Mouse (Mus musculus): ENCODE data around the gene Asna1. TPM values are rescaled to one million over a fixed set of nuclear protein-coding genes. Genes with fewer than 3 reads are reported as not detected.

The Asna1 gene
- polyA plus RNA-seq, 1 experiment from 2014 or later: 116 TPM

- WGBS: 0% methylated on average over 23 of the region's 23 CpGs
- DNase-seq (ENCODE audit: low spot score) (peak; percentile 52), ATAC-seq (replicated peaks; ENCODE audit: low FRiP score, low read depth) (no peak)
- Histone ChIP-seq H3K9ac (ENCODE audit: low read depth, low read length) (peak overlapping the region; percentile 62), H3K4me1 (replicated peaks; ENCODE audit: insufficient read depth, low read length) (peaks cover 53% of the 10 kb centered on the region), H3K9me3 (replicated peaks; ENCODE audit: low read length) (no peaks in the 10 kb centered on the region), H3K27me3 (ENCODE audit: insufficient read depth, low read length) (no peaks in the 10 kb centered on the region), H3K4me2 (ENCODE audit: low read length) (peak overlapping the region; percentile 99), H3K4me3 (replicated peaks; ENCODE audit: low read depth, low read length) (peak overlapping the region; percentile 45), H3K27ac (peak overlapping the region; percentile 91), H3K36me3 (ENCODE audit: insufficient read depth, low read length) (no peaks in the 10 kb centered on the region)
- TF ChIP-seq CTCF (IDR thresholded peaks at IDR 0.05; ENCODE audit: low read depth): no peak
These were observed 39.9 kb downstream of the Asna1 start for GRCm38 (mm10) chr8:84985049-84985683.

GRCm38 (mm10) chr8:84984294-84985048 lies 40.6 kb downstream of the Asna1 start:
- DNase-seq (ENCODE audit: low spot score) (no peak), ATAC-seq (replicated peaks; ENCODE audit: low FRiP score, low read depth) (no peak; the same call in 1 of the 2 replicates)
- no peak for TF ChIP-seq CTCF (IDR thresholded peaks at IDR 0.05; ENCODE audit: low read depth)
- H3K27ac ChIP-seq: peak overlapping the region; percentile 91
- H3K27me3 ChIP-seq (ENCODE audit: insufficient read depth, low read length): no peaks in the 10 kb centered on the region
- H3K9me3 ChIP-seq (replicated peaks; ENCODE audit: low read length): no peaks in the 10 kb centered on the region
- no peaks in the 10 kb centered on the region for H3K36me3 ChIP-seq (ENCODE audit: insufficient read depth, low read length)
- H3K4me2 ChIP-seq (ENCODE audit: low read length): peak overlapping the region; percentile 99
- H3K4me1 ChIP-seq (replicated peaks; ENCODE audit: insufficient read depth, low read length): peaks cover 56% of the 10 kb centered on the region
- WGBS: 5% methylated on average over 16 of the region's 16 CpGs
- 0 out of 2 replicates have a peak overlapping the region, but pooled peaks have one; percentile 45 for H3K4me3 ChIP-seq (replicated peaks; ENCODE audit: low read depth, low read length)
- peak overlapping the region; percentile 62; the same call in 1 of the 2 replicates for H3K9ac ChIP-seq (ENCODE audit: low read depth, low read length)

- H3K4me2 ChIP-seq (ENCODE audit: low read length): 0 out of 2 replicates have a peak overlapping the region, but pooled peaks have one; percentile 0
- H3K36me3 ChIP-seq (ENCODE audit: insufficient read depth, low read length): no peaks in the 10 kb centered on the region
- WGBS: 58% methylated on average over 3 of the region's 3 CpGs
- DNase-seq (ENCODE audit: low spot score) (no peak), ATAC-seq (replicated peaks; ENCODE audit: low FRiP score, low read depth) (no peak)
- H3K4me1 ChIP-seq (replicated peaks; ENCODE audit: insufficient read depth, low read length): peaks cover 62% of the 10 kb centered on the region
- no peaks in the 10 kb centered on the region for H3K27me3 ChIP-seq (ENCODE audit: insufficient read depth, low read length)
- H3K9me3 ChIP-seq (replicated peaks; ENCODE audit: low read length): no peaks in the 10 kb centered on the region
- TF ChIP-seq CTCF (IDR thresholded peaks at IDR 0.05; ENCODE audit: low read depth): no peak
- H3K9ac ChIP-seq (ENCODE audit: low read depth, low read length): no peak overlapping the region
- H3K4me3 ChIP-seq (replicated peaks; ENCODE audit: low read depth, low read length): no peak overlapping the region
- H3K27ac ChIP-seq: peak overlapping the region; percentile 96
These were observed 42.5 kb downstream of the Asna1 start for GRCm38 (mm10) chr8:84982499-84983011.

GRCm38 (mm10) chr8:84981644-84982498 lies 43.2 kb downstream of the Asna1 start:
- Histone ChIP-seq H3K9ac (ENCODE audit: low read depth, low read length) (no peak overlapping the region), H3K4me2 (ENCODE audit: low read length) (peak overlapping the region; percentile 0; the same call in 1 of the 2 replicates), H3K27me3 (ENCODE audit: insufficient read depth, low read length) (no peaks in the 10 kb centered on the region), H3K4me1 (replicated peaks; ENCODE audit: insufficient read depth, low read length) (peaks cover 62% of the 10 kb centered on the region), H3K27ac (peak overlapping the region; percentile 96), H3K36me3 (ENCODE audit: insufficient read depth, low read length) (no peaks in the 10 kb centered on the region), H3K9me3 (replicated peaks; ENCODE audit: low read length) (no peaks in the 10 kb centered on the region), H3K4me3 (replicated peaks; ENCODE audit: low read depth, low read length) (no peak overlapping the region)
- no peak for DNase-seq (ENCODE audit: low spot score)
- ATAC-seq (replicated peaks; ENCODE audit: low FRiP score, low read depth): no peak
- TF ChIP-seq CTCF (IDR thresholded peaks at IDR 0.05; ENCODE audit: low read depth): no peak
- WGBS: 73% methylated on average over 15 of the region's 15 CpGs

- Histone ChIP-seq H3K4me1 (replicated peaks; ENCODE audit: insufficient read depth, low read length) (peaks cover 55% of the 10 kb centered on the region), H3K36me3 (ENCODE audit: insufficient read depth, low read length) (no peaks in the 10 kb centered on the region), H3K4me2 (ENCODE audit: low read length) (peak overlapping the region; percentile 98), H3K4me3 (replicated peaks; ENCODE audit: low read depth, low read length) (no peak overlapping the region), H3K27ac (peak overlapping the region; percentile 96), H3K9me3 (replicated peaks; ENCODE audit: low read length) (no peaks in the 10 kb centered on the region), H3K9ac (ENCODE audit: low read depth, low read length) (0 out of 2 replicates have a peak overlapping the region, but pooled peaks have one; percentile 58), H3K27me3 (ENCODE audit: insufficient read depth, low read length) (no peaks in the 10 kb centered on the region)
- DNase-seq (ENCODE audit: low spot score) (peak; percentile 81), ATAC-seq (replicated peaks; ENCODE audit: low FRiP score, low read depth) (no peak)
- 37% methylated on average over 11 of the region's 11 CpGs for WGBS
- no peak for TF ChIP-seq CTCF (IDR thresholded peaks at IDR 0.05; ENCODE audit: low read depth)
These were observed 44.3 kb downstream of the Asna1 start for GRCm38 (mm10) chr8:84980622-84981358.
